Mouse (Mus musculus) layer of hippocampus, adult 9-10 months (tissue): ENCODE data around the gene Timm13.

Experiments used
- DNase-seq: peaks from one replicate; pipeline ENCODE4 v3.0.0; 2022; ENCODE audit warnings: low spot score

Gene Timm13

GRCm38 (mm10) chr10:80900318-80901247 is at the start of gene Timm13:
Gene Timm13 (minus strand): TSS chr10:80900969.
- peak; percentile 98 for DNase-seq

- no peak for DNase-seq
These were observed 49.5 kb upstream of the Timm13 start for GRCm38 (mm10) chr10:80950314-80950713.

GRCm38 (mm10) chr10:80949081-80949480 is 48.3 kb upstream of the Timm13 start:
- DNase-seq, result no peak

- no peak for DNase-seq
These were observed 47.8 kb upstream of the Timm13 start for GRCm38 (mm10) chr10:80948570-80948969.

GRCm38 (mm10) chr10:80947802-80948201 is 47.0 kb upstream of the Timm13 start:
- no peak for DNase-seq

GRCm38 (mm10) chr10:80946684-80947437 is 46.1 kb upstream of the Timm13 start:
- no peak for DNase-seq

- no peak for DNase-seq
These were observed 43.5 kb upstream of the Timm13 start for GRCm38 (mm10) chr10:80944231-80944630.

GRCm38 (mm10) chr10:80943701-80944100 is 42.9 kb upstream of the Timm13 start:
- no peak for DNase-seq

- no peak for DNase-seq
These were observed 42.1 kb upstream of the Timm13 start for GRCm38 (mm10) chr10:80942919-80943318.

- no peak for DNase-seq
These were observed 40.2 kb upstream of the Timm13 start for GRCm38 (mm10) chr10:80940988-80941347.

- DNase-seq, result no peak
These were observed 39.7 kb upstream of the Timm13 start for GRCm38 (mm10) chr10:80940320-80940987.

- DNase-seq, result no peak
These were observed 38.9 kb upstream of the Timm13 start for GRCm38 (mm10) chr10:80939671-80940070.

GRCm38 (mm10) chr10:80938831-80939550 is 38.2 kb upstream of the Timm13 start:
- no peak for DNase-seq

- no peak for DNase-seq
These were observed 36.9 kb upstream of the Timm13 start for GRCm38 (mm10) chr10:80937646-80938045.

GRCm38 (mm10) chr10:80936810-80937164 is 36.0 kb upstream of the Timm13 start:
- no peak for DNase-seq

- DNase-seq, result no peak
These were observed 35.5 kb upstream of the Timm13 start for GRCm38 (mm10) chr10:80936135-80936809.

- no peak for DNase-seq
These were observed 34.9 kb upstream of the Timm13 start for GRCm38 (mm10) chr10:80935698-80936097.

GRCm38 (mm10) chr10:80935241-80935640 is 34.5 kb upstream of the Timm13 start:
- no peak for DNase-seq

GRCm38 (mm10) chr10:80934136-80934985 is 33.6 kb upstream of the Timm13 start:
- DNase-seq, result no peak

GRCm38 (mm10) chr10:80933421-80933979 is 32.7 kb upstream of the Timm13 start:
- no peak for DNase-seq
